Mouse (Mus musculus): ENCODE measurements around the gene Il11ra1.

DNA sequence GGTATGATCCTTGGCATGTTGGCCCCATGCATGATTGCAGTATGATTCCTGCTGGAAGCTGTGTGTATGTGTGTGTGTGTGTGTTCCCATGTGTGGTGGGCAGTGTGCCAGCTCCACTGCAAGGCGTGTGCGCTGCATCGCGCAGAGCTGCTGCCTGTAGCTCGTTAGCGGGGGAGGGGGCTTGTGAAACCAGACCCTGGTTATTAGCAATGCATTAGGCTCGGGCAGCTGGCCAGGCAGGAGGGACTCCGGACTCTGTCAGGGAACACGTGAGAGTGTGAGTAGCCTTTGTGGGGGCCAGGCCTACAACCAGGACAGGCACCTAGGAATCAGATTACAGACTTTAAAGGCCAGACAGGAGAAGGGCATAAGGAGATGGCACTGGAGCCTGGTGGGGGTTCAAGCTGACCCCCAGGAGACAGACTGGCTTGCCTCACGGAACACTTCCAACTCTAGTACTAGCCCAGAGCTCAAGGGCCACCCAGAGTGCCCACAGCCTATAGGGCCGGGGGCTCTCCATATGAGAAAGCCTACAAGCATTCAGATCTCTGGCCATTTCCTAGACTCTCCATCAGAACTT, 38.8 kb upstream of the Il11ra1 start:
- TF ChIP-seq GATA1 (IDR thresholded peaks at IDR 0.05; ENCODE audit: low read length) (no peak), TAL1 (IDR thresholded peaks at IDR 0.05; ENCODE audit: low read length) (no peak)

Measured in erythroblast, embryonic 14.5 days (primary cell).